18 mouse cellular contexts compared by ENCODE assay signal in the genomic region with DNA sequence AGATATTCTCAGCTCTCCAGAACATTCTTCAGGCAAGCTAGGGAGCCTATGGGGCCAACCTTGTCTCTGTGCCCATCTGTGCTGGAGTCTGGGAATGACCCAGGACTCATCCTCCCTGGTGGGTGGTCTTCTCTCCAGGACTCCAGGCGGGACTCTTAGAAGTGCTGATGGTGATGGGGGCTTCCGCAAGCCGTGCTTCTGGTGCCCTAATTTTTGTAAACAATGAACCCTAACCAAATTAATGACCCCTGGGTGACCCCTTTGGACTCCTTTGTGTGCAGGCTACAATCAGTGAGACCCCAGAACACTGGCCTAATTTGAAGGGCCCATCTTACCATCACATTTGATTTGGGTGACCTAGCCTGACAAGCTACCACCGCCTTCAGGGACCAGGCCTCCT.
"Had no signal": no experiment of that assay in that cellular context is flagged by ENCODE, and none has a peak within 500 bp of the region (broad histone marks: within the 10 kb centered on the region; RNA-seq: fewer than 3 reads in every experiment).

No protein-coding gene starts in this region.

- H3K4me3 ChIP-seq: liver, embryonic 13.5 days; liver, embryonic 15.5 days; lung, embryonic 15.5 days; neural tube, embryonic 12.5 days; stomach, embryonic 15.5 days had no signal

- H3K4me2 ChIP-seq: liver, embryonic 13.5 days; liver, embryonic 15.5 days; lung, embryonic 15.5 days; neural tube, embryonic 12.5 days; stomach, embryonic 15.5 days had no signal

- ATAC-seq: liver, postnatal 0 days; lung, postnatal 0 days had no signal

- H3K9ac ChIP-seq: liver, embryonic 13.5 days; liver, embryonic 15.5 days; liver, postnatal 0 days; lung, embryonic 15.5 days; neural tube, embryonic 12.5 days; stomach, embryonic 15.5 days had no signal

- H3K36me3 ChIP-seq: liver, embryonic 13.5 days; liver, embryonic 15.5 days; lung, embryonic 15.5 days; neural tube, embryonic 12.5 days; stomach, embryonic 15.5 days had no signal

- H3K4me1 ChIP-seq: liver, embryonic 15.5 days; lung, embryonic 15.5 days; stomach, embryonic 15.5 days had no signal

- H3K9me3 ChIP-seq: liver, embryonic 13.5 days; liver, embryonic 15.5 days; lung, embryonic 15.5 days; megakaryocyte, embryonic 14.5 days; neural tube, embryonic 12.5 days; stomach, embryonic 15.5 days had no signal

- DNase-seq: liver, embryonic 13.5 days; liver, postnatal 0 days; lung, adult 2 months; lung, postnatal 14 days; lung, postnatal 36 days; midbrain, embryonic 14.5 days; right cerebral cortex, postnatal 14 days; thymus, adult 2 months; thymus, postnatal 25 days; thymus, postnatal 4 days had no signal

- H3K27me3 ChIP-seq: liver, embryonic 13.5 days; liver, embryonic 15.5 days; lung, embryonic 15.5 days; stomach, embryonic 15.5 days had no signal

- H3K27ac ChIP-seq: liver, embryonic 13.5 days; liver, embryonic 15.5 days; lung, embryonic 15.5 days; macrophage; neural tube, embryonic 12.5 days; stomach, embryonic 15.5 days; stomach, postnatal 0 days had no signal
